Mouse (Mus musculus): ENCODE data around the gene Zbtb49.

The Zbtb49 gene

DNA sequence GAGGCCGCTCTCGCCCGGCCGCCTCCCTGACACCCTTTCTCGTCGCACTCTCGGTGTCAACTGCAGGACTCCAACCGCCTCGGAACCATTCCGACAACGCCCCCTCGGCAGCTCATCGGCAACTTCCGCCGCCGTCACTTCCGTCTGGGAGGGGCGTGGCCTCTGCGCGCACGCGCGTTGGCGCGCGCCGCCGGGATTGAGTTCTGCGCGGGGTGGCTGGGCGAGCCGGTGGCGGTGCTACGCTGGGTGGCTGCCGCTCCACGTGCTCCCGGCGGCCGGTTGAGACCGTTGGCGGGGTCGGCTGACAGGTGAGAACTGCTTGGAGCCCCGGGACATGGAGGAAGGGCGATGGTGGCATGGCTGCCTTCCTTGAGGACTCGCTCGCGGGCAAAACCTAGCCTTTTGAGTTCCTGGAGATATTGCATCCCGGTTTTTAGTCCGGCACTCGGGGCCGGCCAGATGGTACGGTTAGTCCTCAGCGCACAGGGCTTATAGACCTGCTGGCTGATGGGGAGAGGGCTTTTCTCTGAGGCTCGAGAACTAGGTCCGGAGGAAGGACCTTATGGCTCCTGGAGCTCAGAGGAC lies at the start of gene Zbtb49, which contains the start of gene Lyar:
TSS of gene Zbtb49 (minus strand) at position 130 of the 585 bp plus-strand sequence.
TSS of gene Lyar (plus strand) at position 143 of the 585 bp plus-strand sequence.
- peak; percentile 93 for DNase-seq

DNA sequence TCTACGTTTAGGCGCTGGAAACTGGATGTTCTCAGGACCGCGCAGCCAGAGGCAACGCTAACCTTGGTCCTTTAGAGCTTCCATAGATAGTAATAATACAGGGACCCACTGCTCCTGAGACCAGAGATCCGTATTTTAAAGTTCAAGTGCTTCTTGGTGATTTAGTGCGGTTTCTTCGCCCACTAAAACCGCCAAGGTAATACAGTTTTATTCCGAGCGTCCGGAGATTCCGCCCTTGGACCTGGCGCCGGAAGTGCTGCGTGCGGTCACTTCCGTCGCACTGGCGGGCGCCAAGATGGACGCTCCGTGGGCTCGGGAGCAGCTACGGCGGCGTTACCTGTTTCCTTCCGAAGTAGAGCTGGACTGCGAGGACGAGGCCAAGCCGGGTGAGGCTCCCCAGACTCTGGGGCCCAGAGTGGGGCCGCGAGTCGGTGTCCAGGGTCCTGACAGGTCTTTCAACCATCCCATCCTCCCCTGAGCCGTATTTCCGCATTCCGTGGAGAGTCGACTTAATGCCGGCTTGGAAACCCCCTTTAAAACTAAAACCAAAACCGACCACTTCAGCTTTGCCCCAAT lies 39.9 kb upstream of the Zbtb49 start, which contains the start of gene Tmem128:
TSS of gene Tmem128 (plus strand) at position 79 of the 576 bp plus-strand sequence.
- DNase-seq, result peak; percentile 71

DNA sequence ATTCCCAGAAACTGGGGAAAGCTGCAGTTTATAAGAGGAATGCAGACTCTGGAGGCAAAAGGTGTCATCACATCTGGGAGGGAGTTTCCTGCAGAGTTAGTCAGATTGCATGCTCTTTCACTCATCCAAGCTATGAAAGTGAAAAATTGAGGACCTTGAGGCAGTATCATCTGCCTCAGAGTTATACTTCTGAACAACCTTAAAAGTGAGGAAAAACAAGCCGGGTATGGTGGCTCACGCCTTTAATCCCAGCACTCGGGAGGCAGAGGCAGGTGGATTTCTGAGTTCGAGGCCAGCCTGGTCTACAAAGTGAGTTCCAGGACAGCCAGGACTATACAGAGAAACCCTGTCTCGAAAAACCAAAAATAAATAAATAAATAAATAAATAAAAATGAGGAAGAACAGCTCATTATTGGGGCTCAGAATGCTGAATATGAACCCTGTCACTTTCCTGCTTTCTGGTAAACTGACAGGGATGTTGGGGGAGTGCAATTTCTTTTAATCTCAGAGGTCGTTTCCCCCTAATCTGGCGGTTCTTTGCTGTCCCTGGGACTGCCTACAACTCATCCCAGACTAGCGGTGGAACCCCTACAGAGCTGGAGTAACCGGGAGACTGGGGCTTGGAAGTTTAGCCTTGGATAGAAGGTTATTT lies 39.3 kb upstream of the Zbtb49 start:
- DNase-seq, result no peak

GRCm38 (mm10) chr5:38258773-38259146 lies 38.5 kb upstream of the Zbtb49 start:
- DNase-seq, result no peak

- DNase-seq, result no peak
Measured at GRCm38 (mm10) chr5:38258034-38258772, 37.9 kb upstream of the Zbtb49 start.

GRCm38 (mm10) chr5:38256551-38256950 lies 36.3 kb upstream of the Zbtb49 start:
- no peak for DNase-seq

GRCm38 (mm10) chr5:38255644-38256043 lies 35.4 kb upstream of the Zbtb49 start:
- no peak for DNase-seq

GRCm38 (mm10) chr5:38255195-38255594 lies 34.9 kb upstream of the Zbtb49 start:
- no peak for DNase-seq

- DNase-seq, result no peak
Measured at GRCm38 (mm10) chr5:38241966-38242365, 21.7 kb upstream of the Zbtb49 start.

DNA sequence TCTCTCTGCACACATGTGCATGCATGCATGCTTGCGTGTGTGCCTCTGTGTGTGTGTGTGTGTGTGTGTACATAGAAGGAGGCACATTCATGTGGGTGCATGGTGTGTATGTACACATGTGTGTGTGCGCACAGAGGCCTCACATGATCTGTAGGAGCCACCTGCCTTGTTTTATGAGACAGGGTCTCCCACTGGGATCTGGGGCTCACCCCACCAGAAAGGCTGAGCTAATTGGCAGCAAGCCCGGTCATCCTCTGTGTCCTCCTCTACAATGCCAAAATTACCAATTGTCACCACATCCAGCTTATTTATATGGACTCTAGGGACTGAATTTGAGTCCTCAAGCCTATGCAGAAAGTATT lies 21.2 kb upstream of the Zbtb49 start:
- DNase-seq, result no peak

- DNase-seq, result no peak
Measured at GRCm38 (mm10) chr5:38240727-38241472, 20.6 kb upstream of the Zbtb49 start.

- no peak for DNase-seq
Measured at GRCm38 (mm10) chr5:38236627-38237026, 16.4 kb upstream of the Zbtb49 start.

- DNase-seq, result peak; percentile 50
Measured at GRCm38 (mm10) chr5:38235422-38235821, 15.2 kb upstream of the Zbtb49 start.

- DNase-seq, result no peak
Measured at GRCm38 (mm10) chr5:38219771-38220307, 418 bp downstream of the Zbtb49 start.

- DNase-seq, result no peak
Measured at GRCm38 (mm10) chr5:38213009-38213408, 7.2 kb downstream of the Zbtb49 start.

- no peak for DNase-seq
Measured at GRCm38 (mm10) chr5:38211691-38212090, 8.6 kb downstream of the Zbtb49 start.

DNA sequence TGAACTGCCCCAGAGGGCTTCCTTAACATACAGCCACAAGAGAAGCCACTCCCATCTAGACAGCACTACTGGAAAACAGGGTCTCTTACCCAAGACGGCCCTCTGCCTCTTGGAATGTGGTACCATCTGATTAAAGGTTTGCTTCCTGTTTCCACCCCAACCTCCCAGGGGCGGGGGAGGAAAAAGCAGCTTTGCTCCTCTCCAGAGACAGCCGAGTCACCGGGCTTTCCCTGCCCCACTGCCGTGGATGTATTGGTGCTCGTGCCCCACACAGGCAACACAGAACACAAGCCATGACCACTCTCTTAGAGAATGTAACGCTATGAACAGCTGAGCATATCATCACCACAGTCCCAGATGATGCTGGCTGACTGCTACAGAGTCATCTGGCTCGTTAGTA lies 11.3 kb downstream of the Zbtb49 start:
- DNase-seq, result no peak

DNA sequence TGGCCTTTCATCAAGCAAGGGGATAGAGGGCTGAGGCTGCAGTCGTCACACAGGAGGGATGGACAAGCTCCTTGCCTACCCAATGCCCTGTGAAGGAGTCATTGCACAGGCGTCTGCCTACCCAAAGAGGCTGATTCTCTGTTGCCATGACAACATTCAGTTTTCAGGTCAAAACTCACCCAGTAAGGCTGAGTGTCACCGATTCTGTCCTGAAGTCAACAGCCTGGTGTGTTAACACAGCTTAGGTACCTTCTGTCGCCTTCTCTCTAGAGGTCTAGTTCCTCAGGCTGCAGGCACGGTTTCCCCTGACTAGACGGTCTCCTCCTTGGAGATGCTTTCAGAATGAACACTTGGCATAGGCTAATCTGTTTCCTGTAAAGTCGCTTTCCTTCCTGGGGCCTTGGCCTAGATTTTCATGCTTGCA lies 14.9 kb downstream of the Zbtb49 start:
- no peak for DNase-seq

DNA sequence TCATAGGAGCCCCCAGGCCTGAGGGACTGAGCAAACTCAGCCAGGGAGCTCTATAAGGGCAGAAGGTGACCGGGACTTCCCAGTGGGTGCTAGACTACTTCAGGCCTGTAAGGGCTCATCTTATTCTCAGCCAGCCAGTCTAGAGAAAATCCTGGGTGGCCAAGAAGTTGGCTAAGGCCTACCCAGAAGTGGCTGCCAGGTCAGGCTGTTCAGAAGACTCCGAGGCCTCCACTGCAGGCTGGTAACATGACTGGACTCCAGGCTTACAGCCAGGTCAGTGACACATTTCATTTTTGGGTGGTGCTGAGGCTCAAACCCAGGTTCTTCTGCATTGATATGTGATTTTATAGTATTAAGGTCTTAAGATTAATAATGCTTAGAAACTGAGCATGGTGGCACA lies 20.6 kb downstream of the Zbtb49 start:
- no peak for DNase-seq

- peak; percentile 85 for DNase-seq
Measured at GRCm38 (mm10) chr5:38197482-38197823, 22.8 kb downstream of the Zbtb49 start.

DNA sequence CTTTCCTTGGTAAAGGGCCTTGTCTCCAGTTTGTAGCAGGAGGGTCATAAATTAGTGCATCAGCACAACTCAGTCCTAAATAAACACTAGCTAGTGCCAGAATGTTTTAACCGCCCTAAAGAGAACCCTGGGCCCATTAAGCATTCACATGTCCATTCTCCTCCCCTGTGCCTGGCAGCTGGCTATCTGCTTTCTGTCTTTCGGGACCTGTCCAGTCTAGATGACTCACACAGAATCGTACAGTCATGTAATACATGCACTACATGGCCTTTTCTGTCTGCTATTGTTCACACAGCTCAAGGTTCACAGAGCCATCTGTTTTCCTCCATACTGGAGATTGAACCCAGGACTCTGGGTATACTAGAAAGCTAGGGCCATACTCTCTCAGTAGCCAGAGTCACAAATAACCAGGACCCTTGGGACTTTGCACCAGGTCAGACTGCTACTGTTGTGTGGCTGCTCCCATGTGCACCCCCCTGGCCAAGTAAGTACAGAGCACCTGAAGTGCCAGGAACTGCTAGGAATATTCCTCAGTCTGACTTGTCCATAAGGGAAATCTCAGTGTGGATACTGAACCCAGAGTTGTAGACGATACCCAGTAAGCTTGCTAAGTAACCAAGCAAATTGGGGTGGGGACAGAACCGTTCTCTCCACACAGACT lies 23.3 kb downstream of the Zbtb49 start:
- no peak for DNase-seq

DNA sequence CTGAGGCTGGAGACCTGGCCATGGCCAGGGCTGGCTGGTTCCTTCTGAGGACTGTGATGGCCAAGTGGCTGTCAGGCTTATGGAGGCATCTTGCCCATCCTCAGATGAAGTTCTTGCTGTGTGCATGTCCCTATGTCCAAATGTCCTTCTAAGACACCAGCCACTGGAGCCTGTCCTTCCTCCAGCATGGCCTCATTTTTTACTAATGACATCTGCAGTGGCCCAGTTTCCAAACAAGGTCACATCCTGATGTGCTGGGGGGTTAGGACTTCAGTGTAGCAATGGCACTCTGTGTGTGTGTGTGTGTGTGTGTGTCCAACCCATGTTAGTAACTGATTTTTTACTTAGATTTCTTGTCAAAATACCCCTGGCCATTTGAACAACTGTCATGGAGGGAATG lies 24.3 kb downstream of the Zbtb49 start:
- DNase-seq, result no peak
